Mouse (Mus musculus) cerebellum, postnatal 4 days (tissue): ENCODE measurements at regions not wholly inside any gene's neighbourhood (a gene's known extent, or its start where the extent isn't known, plus 50 kb on each side); places are given as distances from the start of the nearest gene placed in this dataset.
"Not testable (repeated sequence)": the region's sequence is repeated elsewhere in the genome, so short reads cannot be mapped to it uniquely, and the experiment has no call there.

ENCODE experiments used
- DNase-seq, 2 experiments: peaks; one replicate each; pipeline ENCODE4 v3.0.0; 2022; ENCODE audit warnings: low spot score in 2 of 2, mixed read lengths in 1 of 2

- DNase-seq = peak in 1 of 2 experiments; percentile 26
Observed at GRCm38 (mm10) chr10:7390239-7391091, 83.0 kb downstream of the Ulbp1 start.

- not testable (repeated sequence) for DNase-seq
Observed at GRCm38 (mm10) chr10:7358791-7359190, 114.6 kb downstream of the Ulbp1 start.

- DNase-seq = not testable (repeated sequence)
Observed at GRCm38 (mm10) chr10:7344290-7344689, 129.1 kb downstream of the Ulbp1 start.

GRCm38 (mm10) chr10:7343736-7344135, 129.7 kb downstream of the Ulbp1 start:
- not testable (repeated sequence) for DNase-seq

- DNase-seq = peak; percentile 40 to 76
Observed at GRCm38 (mm10) chr10:7333077-7333747, 121.2 kb upstream of the Cnksr3 start.

- DNase-seq = no peak
Observed at GRCm38 (mm10) chr10:7328262-7328661, 116.2 kb upstream of the Cnksr3 start.

GRCm38 (mm10) chr10:7327046-7327445, 115.0 kb upstream of the Cnksr3 start:
- not testable (repeated sequence) for DNase-seq

- DNase-seq = no peak
Observed at GRCm38 (mm10) chr10:7325074-7325473, 113.0 kb upstream of the Cnksr3 start.

- no peak for DNase-seq
Observed at GRCm38 (mm10) chr10:7323258-7323657, 111.2 kb upstream of the Cnksr3 start.

GRCm38 (mm10) chr10:7309927-7310326, 97.9 kb upstream of the Cnksr3 start:
- no peak for DNase-seq

GRCm38 (mm10) chr10:7305881-7306280, 93.8 kb upstream of the Cnksr3 start:
- DNase-seq = not testable (repeated sequence)

GRCm38 (mm10) chr10:7298377-7298776, 86.3 kb upstream of the Cnksr3 start:
- DNase-seq = no peak

GRCm38 (mm10) chr10:7295921-7296320, 83.9 kb upstream of the Cnksr3 start:
- DNase-seq = no peak

GRCm38 (mm10) chr10:7293203-7293602, 81.2 kb upstream of the Cnksr3 start:
- no peak for DNase-seq

- no peak for DNase-seq
Observed at GRCm38 (mm10) chr10:7289773-7290411, 77.9 kb upstream of the Cnksr3 start.

- DNase-seq = no peak
Observed at GRCm38 (mm10) chr10:7285112-7285905, 73.3 kb upstream of the Cnksr3 start.

GRCm38 (mm10) chr10:7280429-7280828, 68.4 kb upstream of the Cnksr3 start:
- DNase-seq = no peak

- DNase-seq = no peak
Observed at GRCm38 (mm10) chr10:7278820-7279219, 66.8 kb upstream of the Cnksr3 start.

- no peak for DNase-seq
Observed at GRCm38 (mm10) chr10:7275357-7275756, 63.3 kb upstream of the Cnksr3 start.

GRCm38 (mm10) chr10:7274422-7274821, 62.4 kb upstream of the Cnksr3 start:
- DNase-seq = no peak

GRCm38 (mm10) chr10:7271156-7271555, 59.1 kb upstream of the Cnksr3 start:
- no peak for DNase-seq
